Mouse (Mus musculus) heart, embryonic 16.5 days (tissue): ENCODE measurements at regions not wholly inside any gene's neighbourhood (a gene's known extent, or its start where the extent isn't known, plus 50 kb on each side); places are given as distances from the start of the nearest gene placed in this dataset.
A peak's percentile ranks its signal among the peaks of the same experiment; 100 is the strongest.

ENCODE experiments used
- ATAC-seq: fragments of 200-750 bp; cut with Nextera tagmentation; replicated peaks from 2 replicates; pipeline ENCODE4 v1.8.0; 2017; ENCODE audit warnings: moderate number of reproducible peaks; ENCODE audit not compliant: insufficient read depth, low FRiP score; ENCODE audit errors: extremely low read depth
- H3K27ac ChIP-seq: fragments of 300-500 bp; sonication (generic); 2 replicates; pipeline ENCODE4 v1.5.1; 2014; ENCODE audit warnings: mild to moderate bottlenecking, low read length, control low read depth, moderate library complexity
- H3K27me3 ChIP-seq: fragments of 300-500 bp; sonication (generic); 2 replicates; pipeline ENCODE4 v1.6.1; 2014; ENCODE audit warnings: low read length, mixed read lengths; ENCODE audit not compliant: control insufficient read depth, insufficient read depth
- H3K36me3 ChIP-seq: fragments of 300-500 bp; sonication (generic); 2 replicates; pipeline ENCODE4 v1.6.1; 2014; ENCODE audit not compliant: control insufficient read depth, insufficient read depth
- H3K4me1 ChIP-seq: fragments of 300-500 bp; sonication (generic); 2 replicates; pipeline ENCODE4 v1.6.1; 2014; ENCODE audit warnings: low read length, mixed read lengths; ENCODE audit not compliant: control insufficient read depth, insufficient read depth
- H3K4me2 ChIP-seq: fragments of 300-500 bp; sonication (generic); 2 replicates; pipeline ENCODE4 v1.6.1; 2014; ENCODE audit warnings: low read depth, mild to moderate bottlenecking, control low read depth, low read length
- H3K4me3 ChIP-seq: fragments of 300-500 bp; sonication (generic); 2 replicates; pipeline ENCODE4 v1.5.1; 2014; ENCODE audit warnings: mild to moderate bottlenecking, control low read depth, low read length
- H3K9ac ChIP-seq: fragments of 300-500 bp; sonication (generic); 2 replicates; pipeline ENCODE4 v1.6.1; 2014; ENCODE audit warnings: low read length, control low read depth
- H3K9me3 ChIP-seq: fragments of 300-500 bp; sonication (generic); replicated peaks from 2 replicates; pipeline ENCODE4 v1.6.1; 2016; ENCODE audit warnings: low read length; ENCODE audit not compliant: control insufficient read depth
- WGBS: fragments of 180-500 bp; shearing (Covaris S2); extraction: QIAGEN DNeasy Blood & Tissue Kit; methylation state at CpG from one replicate; pipeline ENCODE4 v1.1.7; 2014; 5-methylcytosine and 5-hydroxymethylcytosine counted together

DNA sequence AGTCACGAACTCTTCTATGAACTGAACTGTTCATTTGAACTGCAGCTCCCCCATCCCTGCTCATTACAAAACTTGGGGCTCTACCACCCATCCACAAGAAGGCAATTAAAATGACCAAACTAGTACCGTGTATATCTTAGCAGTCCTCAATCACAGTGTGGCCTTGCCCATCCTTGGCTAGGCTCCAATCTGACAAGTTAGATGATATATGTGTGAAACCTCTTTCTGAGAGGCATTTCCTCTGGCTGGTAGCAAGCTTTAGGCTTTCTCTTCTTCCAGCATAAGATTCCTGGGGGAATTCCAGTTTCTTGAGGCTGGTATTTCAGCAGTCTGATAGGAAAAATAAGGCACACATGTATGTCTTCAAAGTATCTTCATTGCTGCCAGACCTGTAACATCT is 88.8 kb upstream of the Hnrnpa3 start:
- no peaks in the 10 kb centered on the region for H3K4me1 ChIP-seq
- H3K27ac ChIP-seq, result no peak overlapping the region
- H3K36me3 ChIP-seq, result no peaks in the 10 kb centered on the region
- no peak overlapping the region for H3K4me3 ChIP-seq
- H3K9ac ChIP-seq, result no peak overlapping the region
- no peak for ATAC-seq
- no peak overlapping the region for H3K4me2 ChIP-seq
- H3K9me3 ChIP-seq, result no peaks in the 10 kb centered on the region
- 60% methylated on average over 2 of the region's 2 CpGs for WGBS
- H3K27me3 ChIP-seq, result no peaks in the 10 kb centered on the region

- no peaks in the 10 kb centered on the region for H3K36me3 ChIP-seq
- 0 out of 2 replicates have a peak overlapping the region, but pooled peaks have one; percentile 54 for H3K27ac ChIP-seq
- H3K4me3 ChIP-seq, result peak overlapping the region; percentile 50
- WGBS, result 1% methylated on average over 16 of the region's 16 CpGs
- peak; percentile 87 for ATAC-seq
- H3K4me1 ChIP-seq, result peaks cover 15% of the 10 kb centered on the region
- no peaks in the 10 kb centered on the region for H3K9me3 ChIP-seq
- peak overlapping the region; percentile 66 for H3K9ac ChIP-seq
- H3K27me3 ChIP-seq, result no peaks in the 10 kb centered on the region
- H3K4me2 ChIP-seq, result peak overlapping the region; percentile 76
Measured at GRCm38 (mm10) chr2:75584975-75585374, 74.1 kb upstream of the Hnrnpa3 start.

GRCm38 (mm10) chr2:75588572-75588971 is 70.5 kb upstream of the Hnrnpa3 start:
- 2% methylated on average over 6 of the region's 6 CpGs for WGBS
- ATAC-seq, result no peak
- H3K27ac ChIP-seq, result no peak overlapping the region
- no peak overlapping the region for H3K4me2 ChIP-seq
- H3K9ac ChIP-seq, result no peak overlapping the region
- H3K4me1 ChIP-seq, result peaks cover 17% of the 10 kb centered on the region
- H3K27me3 ChIP-seq, result no peaks in the 10 kb centered on the region; the same call in none of the 2 replicates
- H3K36me3 ChIP-seq, result no peaks in the 10 kb centered on the region
- H3K9me3 ChIP-seq, result no peaks in the 10 kb centered on the region
- no peak overlapping the region for H3K4me3 ChIP-seq

DNA sequence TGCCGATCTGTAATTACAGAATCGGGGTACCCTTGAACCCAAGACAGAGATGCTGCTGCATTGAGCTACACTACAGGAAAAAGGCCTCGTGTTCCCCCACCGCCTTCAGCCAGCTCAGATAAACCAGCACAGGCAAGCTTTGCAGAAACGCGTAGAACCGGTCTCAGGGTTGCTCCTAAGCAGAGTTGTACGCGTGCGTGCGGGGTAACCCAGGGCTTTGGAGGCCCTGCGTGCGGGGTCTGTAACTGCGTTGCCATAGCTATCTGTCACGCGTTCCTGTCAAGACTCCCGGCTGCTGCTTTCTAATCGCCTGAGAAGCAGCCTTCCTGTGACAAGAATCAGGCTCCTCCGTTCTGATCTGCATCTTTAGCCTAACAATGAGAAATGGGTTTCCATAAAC is 69.6 kb upstream of the Hnrnpa3 start:
- peak overlapping the region; percentile 42; the same call in 1 of the 2 replicates for H3K9ac ChIP-seq
- peak overlapping the region; percentile 32 for H3K4me3 ChIP-seq
- ATAC-seq, result 0 out of 2 replicates have a peak, but pooled peaks have one; percentile 29
- no peaks in the 10 kb centered on the region for H3K36me3 ChIP-seq
- no peaks in the 10 kb centered on the region for H3K9me3 ChIP-seq
- H3K27me3 ChIP-seq, result no peaks in the 10 kb centered on the region; the same call in none of the 2 replicates
- H3K4me1 ChIP-seq, result peaks cover 16% of the 10 kb centered on the region
- 7% methylated on average over 19 of the region's 19 CpGs for WGBS
- no peak overlapping the region for H3K27ac ChIP-seq
- peak overlapping the region; percentile 60 for H3K4me2 ChIP-seq

- Histone ChIP-seq H3K4me2 (peak overlapping the region; percentile 60), H3K27me3 (no peaks in the 10 kb centered on the region; the same call in none of the 2 replicates), H3K4me1 (peaks cover 12% of the 10 kb centered on the region), H3K9ac (no peak overlapping the region), H3K27ac (no peak overlapping the region), H3K9me3 (no peaks in the 10 kb centered on the region), H3K36me3 (no peaks in the 10 kb centered on the region), H3K4me3 (peak overlapping the region; percentile 32)
- peak; percentile 70; the same call in 1 of the 2 replicates for ATAC-seq
- WGBS, result 6% methylated on average over 10 of the region's 10 CpGs
Measured at GRCm38 (mm10) chr2:75590175-75590574, 68.9 kb upstream of the Hnrnpa3 start.

DNA sequence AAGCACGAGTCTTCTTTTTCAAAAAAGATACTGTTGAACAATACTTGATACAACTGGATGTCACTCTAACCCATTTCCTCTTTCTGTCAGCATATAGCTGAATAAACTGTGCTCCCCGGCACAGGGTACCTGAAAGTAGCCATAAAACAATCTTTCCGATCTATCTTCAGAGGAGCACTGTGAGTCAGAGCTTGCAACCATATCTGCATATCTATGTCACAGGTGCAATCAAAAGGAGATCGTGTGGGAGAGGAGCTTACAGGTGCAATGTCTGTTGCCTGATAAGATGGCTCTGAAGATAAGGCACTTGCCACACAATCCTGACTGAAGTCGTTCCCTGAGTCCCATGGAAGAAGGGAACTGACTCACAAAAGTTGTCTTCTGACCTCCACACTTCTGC is 58.5 kb upstream of the Hnrnpa3 start:
- no peaks in the 10 kb centered on the region for H3K27me3 ChIP-seq
- 0 out of 2 replicates have a peak, but pooled peaks cover 5% of the 10 kb centered on the region for H3K4me1 ChIP-seq
- peak; percentile 58; the same call in 1 of the 2 replicates for ATAC-seq
- no peaks in the 10 kb centered on the region for H3K9me3 ChIP-seq
- H3K4me3 ChIP-seq, result no peak overlapping the region
- 54% methylated on average over 5 of the region's 5 CpGs for WGBS
- H3K27ac ChIP-seq, result no peak overlapping the region; the same call in 1 of the 2 replicates
- H3K9ac ChIP-seq, result no peak overlapping the region
- H3K4me2 ChIP-seq, result no peak overlapping the region
- H3K36me3 ChIP-seq, result no peaks in the 10 kb centered on the region

- no peak for ATAC-seq
- no peaks in the 10 kb centered on the region for H3K9me3 ChIP-seq
- H3K27ac ChIP-seq, result no peak overlapping the region
- WGBS, result 13% methylated on average over 25 of the region's 26 CpGs
- H3K4me1 ChIP-seq, result 0 out of 2 replicates have a peak, but pooled peaks cover 5% of the 10 kb centered on the region
- H3K27me3 ChIP-seq, result no peaks in the 10 kb centered on the region
- peak overlapping the region; percentile 70 for H3K4me2 ChIP-seq
- H3K9ac ChIP-seq, result peak overlapping the region; percentile 65
- no peaks in the 10 kb centered on the region for H3K36me3 ChIP-seq
- peak overlapping the region; percentile 50 for H3K4me3 ChIP-seq
Measured at GRCm38 (mm10) chr2:75603175-75603871, 55.7 kb upstream of the Hnrnpa3 start.

- ATAC-seq, result no peak
- WGBS, result 1% methylated on average over 7 of the region's 7 CpGs
- Histone ChIP-seq H3K27ac (no peak overlapping the region), H3K9ac (no peak overlapping the region), H3K36me3 (no peaks in the 10 kb centered on the region), H3K4me3 (no peak overlapping the region), H3K4me1 (peaks cover 10% of the 10 kb centered on the region; the same call in 1 of the 2 replicates), H3K4me2 (no peak overlapping the region), H3K27me3 (no peaks in the 10 kb centered on the region), H3K9me3 (no peaks in the 10 kb centered on the region)
Measured at GRCm38 (mm10) chr2:75605634-75606033, 53.4 kb upstream of the Hnrnpa3 start.
